Mouse (Mus musculus): ENCODE measurements at regions not wholly inside any gene's neighbourhood (a gene's known extent, or its start where the extent isn't known, plus 50 kb on each side); places are given as distances from the start of the nearest gene placed in this dataset.

- TF ChIP-seq CTCF (IDR thresholded peaks at IDR 0.05; ENCODE audit: control insufficient read depth, insufficient read depth, insufficient replicate concordance, low read depth, low read length) (no peak), POLR2A (IDR thresholded peaks at IDR 0.05; ENCODE audit: control insufficient read depth, low read depth, low read length) (no peak)
Measured at GRCm38 (mm10) chr14:48342944-48343343, 103.0 kb upstream of the Tmem260 start.
